Mouse (Mus musculus): ENCODE results near the gene Rrp1. TPM values are rescaled to one million over a fixed set of nuclear protein-coding genes. Genes with fewer than 3 reads are reported as not detected.

The Rrp1 gene
- 289 and 316 TPM in 2 replicates for polyA plus RNA-seq (2015; fragmentation: Nextera tagmentation; extraction: Ambion mirVana)

DNA sequence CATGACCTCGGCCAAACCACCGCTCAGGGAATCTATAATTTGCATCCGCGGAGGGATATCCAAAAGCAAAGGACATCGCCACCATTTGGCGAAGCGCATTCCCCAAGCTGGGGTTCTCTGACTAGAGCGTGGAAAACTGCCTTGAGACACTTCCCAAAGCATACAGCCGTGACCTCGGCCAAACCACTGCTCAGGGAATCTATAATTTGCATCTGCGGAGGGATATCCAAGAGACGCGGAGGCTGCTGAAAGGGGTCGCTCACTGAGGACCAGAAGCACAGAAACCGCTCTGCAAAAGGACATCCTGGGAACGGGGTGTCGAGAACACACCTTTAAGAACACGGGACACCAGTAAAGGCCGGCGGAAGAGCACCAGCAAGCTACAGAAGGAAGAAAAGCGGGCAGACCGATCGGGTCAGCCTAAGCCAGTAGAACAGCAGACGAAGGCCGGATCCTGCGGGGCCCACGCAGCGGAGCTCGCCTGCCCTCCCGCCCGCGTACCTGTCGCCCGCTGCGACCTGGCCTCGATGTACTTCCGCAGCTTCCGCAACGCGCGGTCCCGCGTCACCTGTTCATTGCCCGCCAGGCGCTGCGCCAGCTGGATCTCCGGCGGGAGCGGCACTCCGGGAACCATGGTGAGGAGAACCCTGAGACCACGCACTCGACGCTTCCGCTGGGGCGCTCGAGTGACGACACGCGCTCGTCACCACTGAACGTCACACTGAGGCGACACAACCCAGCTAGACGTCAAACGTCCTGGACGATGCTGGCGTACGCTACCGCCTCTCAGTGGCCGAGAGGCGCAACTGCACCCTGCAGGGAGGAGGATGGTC, at the start of gene Rrp1:
Gene Rrp1 (minus strand): TSS at position 725 of the 833 bp plus-strand sequence.
- peak within 1 kb of the TSS; percentile 87 for H3K27ac ChIP-seq
- under 1% methylated on average over 70 of the region's 70 CpGs for WGBS

DNA sequence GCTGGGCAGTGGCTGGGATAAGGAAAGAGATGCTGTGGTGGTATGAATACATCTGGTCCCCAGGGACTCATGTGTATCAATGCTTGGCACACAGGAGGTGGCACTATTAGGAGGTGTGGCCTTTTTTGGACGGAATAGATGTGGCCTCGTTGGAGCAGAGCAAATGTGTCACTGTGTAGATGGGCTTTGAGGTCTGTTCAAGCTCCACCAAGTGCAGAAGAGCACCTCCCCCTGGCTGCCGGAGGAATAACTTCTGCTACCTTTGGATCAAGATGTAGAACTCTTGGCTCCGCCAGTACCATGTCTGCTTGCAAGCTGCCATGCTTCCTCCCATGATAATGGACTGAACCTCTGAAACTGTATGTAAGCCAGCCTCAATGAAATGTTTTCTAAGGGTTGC, 48.9 kb upstream of the Rrp1 start:
- Histone ChIP-seq H3K27me3 (replicated peaks) (no peaks in the 10 kb centered on the region), H3K9ac (no peak overlapping the region), H3K36me3 (no peaks in the 10 kb centered on the region), H3K9me3 (no peaks in the 10 kb centered on the region), H3K4me1 (peaks cover 23% of the 10 kb centered on the region), H3K4me2 (no peak overlapping the region), H3K4me3 (replicated peaks) (no peak overlapping the region), H3K27ac (no peak overlapping the region)
- ATAC-seq (ENCODE audit: insufficient read depth, low FRiP score, low read depth) = no peak
- 77% methylated on average over 4 of the region's 4 CpGs for whole genome bisulfite sequencing

More for the DNA sequence above, at the start of gene Rrp1:
- H3K27me3 ChIP-seq (replicated peaks) = no peaks in the 10 kb centered on the region
- H3K9ac ChIP-seq = peak within 1 kb of the TSS; percentile 74
- ATAC-seq (ENCODE audit: insufficient read depth, low FRiP score, low read depth) = peak; percentile 89
- peaks cover 9% of the 10 kb centered on the region for H3K4me1 ChIP-seq
- H3K9me3 ChIP-seq = no peaks in the 10 kb centered on the region
- H3K36me3 ChIP-seq = peaks cover 24% of the 10 kb centered on the region
- H3K4me2 ChIP-seq = peak within 1 kb of the TSS; percentile 69
- peak within 1 kb of the TSS; percentile 82 for H3K4me3 ChIP-seq (replicated peaks)

DNA sequence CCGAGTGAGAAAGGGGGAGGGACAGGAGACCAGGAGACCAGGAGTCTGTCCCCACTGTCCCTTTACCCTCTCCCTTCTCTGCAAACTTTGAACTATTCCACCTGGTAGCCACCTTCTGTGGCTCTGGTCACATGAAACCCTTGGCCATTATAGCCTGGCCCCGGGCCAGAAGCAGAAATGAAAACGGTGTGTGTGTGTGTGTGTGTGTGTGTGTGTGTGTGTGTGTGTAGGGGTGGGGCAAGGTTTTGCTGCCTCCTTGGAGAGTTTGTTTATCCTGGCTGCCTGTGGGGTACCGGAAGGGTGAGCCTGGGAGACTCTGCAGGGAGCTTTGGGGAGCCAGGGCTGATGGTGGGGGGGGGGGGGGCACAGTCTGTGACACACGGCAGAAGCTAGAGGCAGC, 47.6 kb upstream of the Rrp1 start:
- Histone ChIP-seq H3K27me3 (replicated peaks) (no peaks in the 10 kb centered on the region), H3K9ac (no peak overlapping the region), H3K4me1 (peaks cover 23% of the 10 kb centered on the region), H3K4me3 (replicated peaks) (no peak overlapping the region), H3K27ac (0 out of 2 replicates have a peak overlapping the region, but pooled peaks have one; percentile 4), H3K9me3 (no peaks in the 10 kb centered on the region), H3K4me2 (no peak overlapping the region), H3K36me3 (no peaks in the 10 kb centered on the region)
- ATAC-seq (ENCODE audit: insufficient read depth, low FRiP score, low read depth) = no peak
- 17% methylated on average over 4 of the region's 5 CpGs for WGBS

- Histone ChIP-seq H3K4me1 (peaks cover 13% of the 10 kb centered on the region), H3K4me2 (no peak overlapping the region), H3K9ac (no peak overlapping the region), H3K36me3 (no peaks in the 10 kb centered on the region), H3K27ac (peak overlapping the region; percentile 35; the same call in 1 of the 2 replicates), H3K27me3 (replicated peaks) (no peaks in the 10 kb centered on the region), H3K4me3 (replicated peaks) (no peak overlapping the region), H3K9me3 (no peaks in the 10 kb centered on the region)
- WGBS = 68% methylated on average over 5 of the region's 5 CpGs
- no peak for ATAC-seq (ENCODE audit: insufficient read depth, low FRiP score, low read depth)
Observed at GRCm38 (mm10) chr10:78458348-78459111, 45.7 kb upstream of the Rrp1 start.

DNA sequence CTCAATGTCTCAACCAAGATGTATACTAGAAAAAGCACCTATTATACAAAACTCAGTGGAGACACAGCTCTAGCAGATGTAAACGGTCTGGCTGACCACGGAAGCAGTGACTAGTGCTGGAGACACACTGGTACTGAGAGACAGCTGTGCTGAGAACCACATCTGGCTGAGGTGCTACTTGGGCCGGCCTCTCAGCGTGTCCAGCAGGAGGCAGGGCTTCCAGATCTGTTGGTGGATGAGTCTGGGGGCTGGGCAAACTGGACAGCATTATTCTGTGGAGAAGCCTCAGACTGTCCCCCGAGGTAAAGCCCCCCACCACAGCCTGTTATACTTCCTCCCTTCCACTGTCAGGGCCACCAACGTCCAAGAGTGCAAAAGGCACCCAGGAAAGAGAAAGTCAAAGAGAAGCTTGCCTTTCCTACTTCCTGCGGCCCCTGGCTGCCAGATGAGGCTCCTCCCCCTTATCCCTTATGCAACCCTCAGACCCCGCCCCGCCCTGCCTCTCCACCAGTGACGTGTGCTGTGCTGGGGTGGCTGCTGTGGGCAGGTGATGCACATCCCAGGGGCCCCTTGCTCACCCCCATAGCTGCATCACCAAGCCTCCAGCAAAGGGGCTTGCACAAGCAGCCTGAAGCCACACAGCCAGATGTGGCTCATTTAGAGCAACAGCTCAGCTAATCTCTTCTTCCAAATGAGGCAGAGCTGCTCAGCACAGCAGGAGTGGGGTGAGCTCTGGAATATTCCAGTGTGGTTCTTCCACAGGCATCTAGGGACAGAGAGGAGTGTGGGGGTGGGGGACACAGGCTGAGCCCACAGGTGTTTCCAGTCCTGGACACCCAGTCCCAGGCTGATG, 44.9 kb upstream of the Rrp1 start:
- Histone ChIP-seq H3K4me3 (replicated peaks) (no peak overlapping the region), H3K4me1 (peaks cover 11% of the 10 kb centered on the region), H3K9ac (no peak overlapping the region), H3K9me3 (no peaks in the 10 kb centered on the region), H3K36me3 (no peaks in the 10 kb centered on the region), H3K27ac (peak overlapping the region; percentile 35; the same call in 1 of the 2 replicates), H3K4me2 (peak overlapping the region; percentile 38), H3K27me3 (replicated peaks) (no peaks in the 10 kb centered on the region)
- peak; percentile 59 for ATAC-seq (ENCODE audit: insufficient read depth, low FRiP score, low read depth)
- 25% methylated on average over 10 of the region's 10 CpGs for WGBS

GRCm38 (mm10) chr10:78456696-78457095, 43.9 kb upstream of the Rrp1 start:
- H3K4me2 ChIP-seq = no peak overlapping the region
- no peak overlapping the region for H3K27ac ChIP-seq
- no peak overlapping the region for H3K9ac ChIP-seq
- H3K27me3 ChIP-seq (replicated peaks) = no peaks in the 10 kb centered on the region
- no peak for ATAC-seq (ENCODE audit: insufficient read depth, low FRiP score, low read depth)
- H3K4me3 ChIP-seq (replicated peaks) = no peak overlapping the region
- no peaks in the 10 kb centered on the region for H3K36me3 ChIP-seq
- H3K4me1 ChIP-seq = peaks cover 11% of the 10 kb centered on the region
- 79% methylated on average over 13 of the region's 13 CpGs for WGBS
- H3K9me3 ChIP-seq = no peaks in the 10 kb centered on the region

DNA sequence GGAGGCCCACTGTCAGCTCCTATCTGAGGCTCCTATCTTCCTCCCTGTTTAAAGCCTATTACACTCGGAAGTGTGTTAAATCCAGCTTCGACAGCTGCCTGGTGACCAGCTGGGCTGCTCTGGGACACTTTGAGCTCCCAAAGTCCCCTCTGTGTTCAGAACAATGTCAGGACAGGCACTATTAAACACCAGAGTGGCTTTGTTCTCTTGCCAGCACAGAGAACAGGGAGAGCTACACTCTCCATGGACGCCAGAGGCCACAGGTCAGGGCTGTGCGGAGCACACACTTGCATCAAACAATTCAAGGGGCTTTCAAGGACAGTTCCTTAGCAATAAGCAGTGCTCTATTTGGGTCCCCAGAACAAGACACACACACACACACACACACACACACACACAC, 39.8 kb upstream of the Rrp1 start:
- peaks cover 4% of the 10 kb centered on the region; the same call in 1 of the 2 replicates for H3K4me1 ChIP-seq
- H3K36me3 ChIP-seq = no peaks in the 10 kb centered on the region
- no peaks in the 10 kb centered on the region for H3K27me3 ChIP-seq (replicated peaks)
- no peak overlapping the region for H3K27ac ChIP-seq
- ATAC-seq (ENCODE audit: insufficient read depth, low FRiP score, low read depth) = no peak
- H3K9ac ChIP-seq = no peak overlapping the region
- WGBS = 65% methylated on average over 4 of the region's 4 CpGs
- H3K4me2 ChIP-seq = no peak overlapping the region
- H3K9me3 ChIP-seq = no peaks in the 10 kb centered on the region
- no peak overlapping the region for H3K4me3 ChIP-seq (replicated peaks)

DNA sequence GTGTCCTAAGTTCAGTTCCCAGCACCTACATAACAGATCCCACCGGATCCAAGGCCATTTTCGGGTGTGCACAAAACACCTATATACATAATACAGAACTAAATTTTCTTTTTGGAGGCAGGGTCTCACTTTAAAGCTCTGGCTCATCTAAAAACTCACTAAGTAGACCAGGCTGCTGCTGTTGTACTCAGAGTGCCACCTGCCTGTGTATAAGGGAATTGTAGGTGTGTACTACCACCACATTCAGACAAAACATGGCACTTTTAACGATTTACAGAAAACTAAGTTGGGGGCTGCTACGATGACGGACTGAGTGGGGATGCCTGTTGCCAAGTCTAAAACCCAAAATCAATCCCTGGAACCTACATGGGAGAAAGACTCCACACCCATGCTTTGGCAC, 37.9 kb upstream of the Rrp1 start:
- 84% methylated on average over 5 of the region's 5 CpGs for WGBS
- ATAC-seq (ENCODE audit: insufficient read depth, low FRiP score, low read depth) = no peak
- H3K27ac ChIP-seq = no peak overlapping the region

GRCm38 (mm10) chr10:78447396-78447795, 34.6 kb upstream of the Rrp1 start:
- no peaks in the 10 kb centered on the region for H3K9me3 ChIP-seq
- no peaks in the 10 kb centered on the region for H3K4me1 ChIP-seq
- no peak overlapping the region for H3K27ac ChIP-seq
- WGBS = 84% methylated on average over 3 of the region's 3 CpGs
- H3K4me2 ChIP-seq = no peak overlapping the region
- no peaks in the 10 kb centered on the region for H3K27me3 ChIP-seq (replicated peaks)
- no peak overlapping the region for H3K4me3 ChIP-seq (replicated peaks)
- no peak for ATAC-seq (ENCODE audit: insufficient read depth, low FRiP score, low read depth)
- H3K36me3 ChIP-seq = no peaks in the 10 kb centered on the region
- H3K9ac ChIP-seq = no peak overlapping the region

More for the DNA sequence above, 37.9 kb upstream of the Rrp1 start:
- Histone ChIP-seq H3K27me3 (replicated peaks) (no peaks in the 10 kb centered on the region), H3K4me2 (no peak overlapping the region), H3K4me1 (no peaks in the 10 kb centered on the region), H3K4me3 (replicated peaks) (no peak overlapping the region), H3K36me3 (no peaks in the 10 kb centered on the region), H3K9ac (no peak overlapping the region), H3K9me3 (no peaks in the 10 kb centered on the region)

- Histone ChIP-seq H3K27ac (no peak overlapping the region), H3K27me3 (replicated peaks) (no peaks in the 10 kb centered on the region), H3K9me3 (no peaks in the 10 kb centered on the region), H3K4me2 (no peak overlapping the region), H3K4me3 (replicated peaks) (no peak overlapping the region), H3K4me1 (no peaks in the 10 kb centered on the region), H3K9ac (no peak overlapping the region), H3K36me3 (no peaks in the 10 kb centered on the region)
- 91% methylated on average over 3 of the region's 3 CpGs for WGBS
- ATAC-seq (ENCODE audit: insufficient read depth, low FRiP score, low read depth) = no peak
Observed at GRCm38 (mm10) chr10:78446195-78446594, 33.4 kb upstream of the Rrp1 start.

GRCm38 (mm10) chr10:78442292-78442691, 29.4 kb upstream of the Rrp1 start:
- Histone ChIP-seq H3K4me2 (no peak overlapping the region), H3K9ac (no peak overlapping the region), H3K36me3 (no peaks in the 10 kb centered on the region), H3K27me3 (replicated peaks) (no peaks in the 10 kb centered on the region), H3K27ac (no peak overlapping the region), H3K9me3 (no peaks in the 10 kb centered on the region), H3K4me1 (no peaks in the 10 kb centered on the region), H3K4me3 (replicated peaks) (no peak overlapping the region)
- WGBS = 95% methylated on average over 3 of the region's 3 CpGs
- ATAC-seq (ENCODE audit: insufficient read depth, low FRiP score, low read depth) = no peak

Data from stomach, embryonic 15.5 days (tissue).